Mouse (Mus musculus) liver, embryonic 16.5 days (tissue): ENCODE data around the gene Vps25. TPM values are rescaled to one million over a fixed set of nuclear protein-coding genes. Genes with fewer than 3 reads are reported as not detected.
A peak's percentile ranks its signal among the peaks of the same experiment; 100 is the strongest.

Experiments
- ATAC-seq: fragments of 200-750 bp; cut with Nextera tagmentation; 2 replicates; pipeline ENCODE4 v1.8.0; 2017; ENCODE audit warnings: low read depth, mild to moderate bottlenecking, moderate number of reproducible peaks, moderate library complexity
- H3K27ac ChIP-seq: fragments of 300-500 bp; sonication (generic); 2 replicates; pipeline ENCODE4 v1.5.1; 2014; ENCODE audit warnings: mild to moderate bottlenecking, low read length
- H3K27me3 ChIP-seq: fragments of 300-500 bp; sonication (generic); 2 replicates; pipeline ENCODE4 v1.6.1; 2014; ENCODE audit warnings: low read depth, low read length, mixed read lengths; ENCODE audit not compliant: control insufficient read depth, insufficient read depth
- H3K36me3 ChIP-seq: fragments of 300-500 bp; sonication (generic); 2 replicates; pipeline ENCODE4 v1.6.1; 2014; ENCODE audit warnings: mild to moderate bottlenecking; ENCODE audit not compliant: control insufficient read depth, insufficient read depth
- H3K4me1 ChIP-seq: fragments of 300-500 bp; sonication (generic); 2 replicates; pipeline ENCODE4 v1.6.1; 2014; ENCODE audit warnings: low read depth, low read length, mixed read lengths; ENCODE audit not compliant: control insufficient read depth
- H3K4me2 ChIP-seq: fragments of 300-500 bp; sonication (generic); 2 replicates; pipeline ENCODE4 v1.6.1; 2014; ENCODE audit warnings: low read depth, low read length, mixed read lengths
- H3K4me3 ChIP-seq: fragments of 300-500 bp; sonication (generic); 2 replicates; pipeline ENCODE4 v1.5.1; 2014; ENCODE audit warnings: low read depth, mild to moderate bottlenecking, low read length
- H3K9ac ChIP-seq: fragments of 300-500 bp; sonication (generic); 2 replicates; pipeline ENCODE4 v1.6.1; 2014; ENCODE audit warnings: low read depth, low read length
- H3K9me3 ChIP-seq: fragments of 300-500 bp; sonication (generic); replicated peaks from 2 replicates; pipeline ENCODE4 v1.6.1; 2016; ENCODE audit warnings: low read length; ENCODE audit not compliant: control insufficient read depth
- WGBS: fragments of 180-500 bp; shearing (Covaris S2); extraction: QIAGEN DNeasy Blood & Tissue Kit; methylation state at CpG from one replicate; pipeline ENCODE4 v1.1.7; 2014; ENCODE audit not compliant: insufficient replicate concordance; 5-methylcytosine and 5-hydroxymethylcytosine counted together
- polyA plus RNA-seq: library from polyadenylated mRNA; unstranded; fragments of >200 nt; fragmentation: Nextera tagmentation; extraction: Ambion mirVana; gene quantifications from 2 replicates; pipeline ENCODE4 v1.2.1, GENCODE M21; 2015

The Vps25 gene
- polyA plus RNA-seq, 1 experiment from 2014 or later: 75.2 TPM

DNA sequence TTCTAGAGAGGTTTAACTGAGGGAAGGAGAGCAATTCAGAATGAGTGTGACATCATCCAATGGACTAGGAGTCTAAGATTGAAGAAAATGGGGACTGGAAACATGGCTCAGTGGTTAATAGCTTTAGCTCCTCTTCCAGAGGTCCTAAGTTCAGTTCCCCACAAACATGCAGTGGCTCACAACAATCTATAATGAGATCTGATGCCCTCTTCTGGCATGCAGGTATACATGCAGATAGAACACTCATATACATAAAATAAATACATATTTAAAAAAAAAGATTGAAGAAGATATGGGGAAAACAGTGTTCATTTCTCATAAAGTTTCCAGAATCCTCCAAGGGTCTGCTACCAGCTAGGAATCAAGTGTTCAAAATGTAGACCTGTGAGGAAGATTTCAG is 18.1 kb upstream of the Vps25 start:
- no peak overlapping the region for H3K9ac ChIP-seq
- no peaks in the 10 kb centered on the region for H3K9me3 ChIP-seq
- H3K4me2 ChIP-seq: no peak overlapping the region
- H3K4me1 ChIP-seq: no peaks in the 10 kb centered on the region; the same call in 1 of the 2 replicates
- no peak overlapping the region for H3K4me3 ChIP-seq
- no peak overlapping the region for H3K27ac ChIP-seq
- ATAC-seq: no peak
- H3K27me3 ChIP-seq: peaks cover 15% of the 10 kb centered on the region
- H3K36me3 ChIP-seq: no peaks in the 10 kb centered on the region

DNA sequence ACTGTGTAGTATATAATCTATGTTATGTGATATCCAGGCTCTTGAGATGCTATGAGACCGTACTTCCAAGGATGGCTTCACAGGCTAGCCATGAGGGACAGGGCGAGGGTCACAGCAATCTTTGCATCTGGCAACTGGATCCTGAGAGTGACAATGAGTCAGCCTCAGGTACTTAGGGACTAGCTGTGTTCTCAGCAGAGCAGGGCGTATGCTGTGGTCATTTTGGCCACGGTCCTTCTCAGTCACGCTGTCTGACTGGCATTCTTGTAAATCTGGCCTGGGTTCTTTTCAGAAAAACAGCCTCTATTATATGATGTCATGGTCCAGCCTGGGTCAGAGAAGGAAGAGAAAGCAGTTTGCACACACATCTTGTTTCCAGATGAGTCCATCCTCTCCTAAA is 16.7 kb upstream of the Vps25 start:
- H3K4me1 ChIP-seq: no peaks in the 10 kb centered on the region; the same call in 1 of the 2 replicates
- no peak overlapping the region for H3K4me2 ChIP-seq
- no peak overlapping the region for H3K27ac ChIP-seq
- WGBS: 75% methylated on average over 5 of the region's 5 CpGs
- no peaks in the 10 kb centered on the region for H3K36me3 ChIP-seq
- H3K4me3 ChIP-seq: no peak overlapping the region
- H3K9ac ChIP-seq: no peak overlapping the region
- no peaks in the 10 kb centered on the region for H3K9me3 ChIP-seq
- ATAC-seq: no peak
- peaks cover 4% of the 10 kb centered on the region for H3K27me3 ChIP-seq

DNA sequence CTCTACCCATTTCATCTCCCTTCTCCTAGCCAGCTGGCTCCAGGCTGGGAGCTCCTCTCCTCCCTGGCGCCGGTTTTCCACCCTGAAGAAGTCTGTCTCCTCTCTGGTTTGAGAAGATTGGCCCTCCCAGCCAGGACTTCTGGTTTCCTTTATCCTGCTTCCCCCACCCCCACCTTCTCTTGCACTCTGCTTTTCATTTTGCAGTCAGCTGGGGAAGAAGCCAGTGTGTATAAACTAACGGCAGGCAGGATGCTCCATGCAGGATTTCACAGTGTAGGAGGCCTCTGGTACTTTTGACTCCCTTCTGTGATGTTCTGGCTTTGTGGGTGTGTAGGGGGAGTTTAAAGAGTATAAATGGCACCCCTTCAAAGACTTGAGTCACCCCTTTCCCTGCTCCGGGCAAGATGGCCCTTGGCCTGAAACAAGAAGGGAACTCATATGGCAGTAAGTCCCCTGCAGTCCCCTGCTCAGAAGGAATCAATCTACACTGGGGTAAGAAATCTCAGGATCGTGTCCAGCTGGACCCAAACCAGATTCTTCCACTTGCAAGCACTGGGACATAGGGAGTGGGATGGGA is 15.3 kb upstream of the Vps25 start:
- no peaks in the 10 kb centered on the region for H3K9me3 ChIP-seq
- H3K27me3 ChIP-seq: peaks cover 3% of the 10 kb centered on the region
- ATAC-seq: no peak
- 48% methylated on average over 5 of the region's 5 CpGs for WGBS
- H3K27ac ChIP-seq: no peak overlapping the region
- H3K4me2 ChIP-seq: no peak overlapping the region
- no peaks in the 10 kb centered on the region for H3K36me3 ChIP-seq
- no peak overlapping the region for H3K9ac ChIP-seq
- no peaks in the 10 kb centered on the region for H3K4me1 ChIP-seq
- no peak overlapping the region for H3K4me3 ChIP-seq

DNA sequence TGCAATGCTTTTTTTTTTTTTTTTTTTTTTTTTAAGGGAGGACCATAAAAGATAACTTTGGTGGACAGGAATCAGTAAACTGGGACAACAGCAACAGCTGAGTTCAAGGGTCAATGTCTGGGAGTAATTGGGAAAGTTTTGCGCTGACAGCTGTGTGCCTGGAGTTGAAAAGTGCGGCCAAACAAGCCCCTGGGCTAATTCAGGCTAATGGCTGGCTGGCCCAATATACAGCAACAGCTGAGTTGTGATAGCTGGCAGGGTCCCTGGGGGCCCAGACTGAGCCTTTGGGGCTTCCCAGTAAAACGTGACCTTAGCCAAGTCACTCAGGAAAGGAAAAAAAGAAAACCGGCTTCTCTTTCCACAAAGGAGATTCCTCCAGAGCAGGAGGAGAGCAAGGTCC is 8.4 kb upstream of the Vps25 start:
- Histone ChIP-seq H3K4me1 (peaks cover 4% of the 10 kb centered on the region), H3K4me2 (no peak overlapping the region), H3K9me3 (no peaks in the 10 kb centered on the region), H3K27ac (no peak overlapping the region), H3K27me3 (peaks cover 51% of the 10 kb centered on the region), H3K4me3 (no peak overlapping the region), H3K36me3 (no peaks in the 10 kb centered on the region), H3K9ac (no peak overlapping the region)
- no peak for ATAC-seq
- 45% methylated on average over 4 of the region's 4 CpGs for WGBS

DNA sequence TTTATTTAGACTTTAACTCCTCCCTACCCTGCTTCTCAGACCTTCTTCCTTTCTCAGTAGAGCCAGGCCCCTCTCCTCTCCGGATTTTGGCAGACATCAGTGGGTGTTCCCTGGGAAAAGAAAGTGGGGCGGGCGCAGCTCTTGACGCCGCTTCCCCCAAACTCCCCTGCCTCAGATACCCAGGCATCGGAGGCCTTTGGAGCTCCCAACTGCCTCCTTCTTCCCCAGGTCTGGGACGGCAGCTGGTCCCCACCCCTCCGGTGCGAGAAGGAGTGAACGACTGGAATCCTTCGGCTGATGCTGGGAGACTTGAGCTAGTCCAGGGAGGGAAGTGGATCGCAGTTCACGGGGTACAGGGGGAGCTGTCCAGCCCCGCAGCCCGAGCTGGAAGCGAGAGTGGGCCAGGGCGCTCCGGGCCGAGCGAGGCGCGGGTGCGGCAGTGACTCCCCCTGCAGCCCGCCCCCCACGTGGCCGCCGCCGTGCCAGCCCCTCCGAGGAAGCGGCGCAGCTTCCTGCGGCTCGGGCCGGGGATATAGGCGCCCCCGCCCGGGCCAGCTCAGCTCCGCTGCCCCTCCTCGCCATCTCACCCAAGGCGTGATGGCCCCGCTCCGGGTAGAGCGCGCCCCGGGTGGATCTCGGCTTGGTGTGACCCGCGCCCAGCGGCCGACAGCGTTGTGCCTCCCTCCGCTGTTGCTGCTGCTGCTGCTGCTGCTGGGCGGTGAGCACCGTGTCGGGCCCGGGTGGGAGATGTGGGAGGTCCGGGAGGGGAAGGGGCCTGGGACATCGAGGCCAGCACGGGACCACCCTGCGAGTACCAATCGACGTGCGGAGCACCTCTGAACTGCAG is 7.4 kb upstream of the Vps25 start, which contains the start of gene Ramp2:
Gene Ramp2 (plus strand): TSS at position 174 of the 847 bp plus-strand sequence.
- Histone ChIP-seq H3K36me3 (no peaks in the 10 kb centered on the region), H3K9ac (peak within 1 kb of the TSS; percentile 26; the same call in 1 of the 2 replicates), H3K4me3 (peak within 1 kb of the TSS; percentile 54), H3K4me2 (peak within 1 kb of the TSS; percentile 61), H3K27ac (no peak within 1 kb of the TSS), H3K9me3 (no peaks in the 10 kb centered on the region), H3K4me1 (peaks cover 4% of the 10 kb centered on the region), H3K27me3 (peaks cover 51% of the 10 kb centered on the region)
- 4% methylated on average over 62 of the region's 63 CpGs for WGBS
- ATAC-seq: peak; percentile 40; the same call in 1 of the 2 replicates

DNA sequence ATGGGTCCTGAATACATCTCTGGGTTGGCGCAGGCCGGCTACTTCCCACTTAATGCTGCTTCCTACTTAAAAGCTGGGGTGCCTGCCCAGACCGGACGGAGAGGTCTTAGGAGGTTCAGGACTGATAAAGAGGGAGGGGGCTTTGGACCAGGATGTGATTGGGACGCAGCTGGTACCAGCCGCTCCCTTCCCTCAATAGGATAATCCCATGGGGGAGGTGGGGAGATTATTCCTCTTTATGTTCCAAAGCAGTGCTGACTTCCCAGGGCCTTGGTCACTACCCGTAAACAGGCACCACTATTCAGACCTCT is 6.8 kb upstream of the Vps25 start:
- H3K4me2 ChIP-seq: peak overlapping the region; percentile 61
- peak overlapping the region; percentile 54 for H3K4me3 ChIP-seq
- 10% methylated on average over 7 of the region's 7 CpGs for WGBS
- no peak overlapping the region; the same call in 1 of the 2 replicates for H3K9ac ChIP-seq
- H3K27me3 ChIP-seq: peaks cover 51% of the 10 kb centered on the region
- H3K36me3 ChIP-seq: no peaks in the 10 kb centered on the region
- no peaks in the 10 kb centered on the region for H3K9me3 ChIP-seq
- ATAC-seq: peak; percentile 33; the same call in 1 of the 2 replicates
- peaks cover 4% of the 10 kb centered on the region for H3K4me1 ChIP-seq
- H3K27ac ChIP-seq: no peak overlapping the region

DNA sequence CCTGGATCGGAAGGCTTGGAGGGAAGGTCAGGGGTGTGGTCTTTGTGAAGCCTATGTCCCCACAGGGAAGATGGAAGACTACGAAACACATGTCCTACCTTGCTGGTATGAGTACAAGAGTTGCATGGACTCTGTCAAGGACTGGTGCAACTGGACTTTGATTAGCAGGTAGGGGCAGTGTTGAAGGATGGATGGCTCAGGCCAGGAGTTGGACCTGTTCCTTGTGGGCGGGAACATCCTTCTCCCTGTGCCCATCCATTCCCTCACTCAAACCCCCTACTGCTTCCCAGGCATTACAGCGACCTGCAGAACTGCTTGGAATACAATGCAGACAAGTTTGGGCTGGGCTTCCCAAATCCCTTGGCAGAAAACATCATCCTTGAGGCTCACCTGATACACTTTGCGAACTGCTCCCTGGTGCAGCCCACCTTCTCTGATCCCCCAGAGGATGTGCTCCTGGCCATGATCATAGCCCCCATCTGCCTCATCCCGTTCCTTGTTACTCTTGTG is 5.9 kb upstream of the Vps25 start:
- Histone ChIP-seq H3K27me3 (peaks cover 51% of the 10 kb centered on the region), H3K9me3 (no peaks in the 10 kb centered on the region), H3K4me2 (no peak overlapping the region), H3K9ac (no peak overlapping the region), H3K27ac (no peak overlapping the region), H3K4me3 (no peak overlapping the region), H3K4me1 (peaks cover 5% of the 10 kb centered on the region), H3K36me3 (no peaks in the 10 kb centered on the region)
- no peak for ATAC-seq
- WGBS: 57% methylated on average over 6 of the region's 6 CpGs

DNA sequence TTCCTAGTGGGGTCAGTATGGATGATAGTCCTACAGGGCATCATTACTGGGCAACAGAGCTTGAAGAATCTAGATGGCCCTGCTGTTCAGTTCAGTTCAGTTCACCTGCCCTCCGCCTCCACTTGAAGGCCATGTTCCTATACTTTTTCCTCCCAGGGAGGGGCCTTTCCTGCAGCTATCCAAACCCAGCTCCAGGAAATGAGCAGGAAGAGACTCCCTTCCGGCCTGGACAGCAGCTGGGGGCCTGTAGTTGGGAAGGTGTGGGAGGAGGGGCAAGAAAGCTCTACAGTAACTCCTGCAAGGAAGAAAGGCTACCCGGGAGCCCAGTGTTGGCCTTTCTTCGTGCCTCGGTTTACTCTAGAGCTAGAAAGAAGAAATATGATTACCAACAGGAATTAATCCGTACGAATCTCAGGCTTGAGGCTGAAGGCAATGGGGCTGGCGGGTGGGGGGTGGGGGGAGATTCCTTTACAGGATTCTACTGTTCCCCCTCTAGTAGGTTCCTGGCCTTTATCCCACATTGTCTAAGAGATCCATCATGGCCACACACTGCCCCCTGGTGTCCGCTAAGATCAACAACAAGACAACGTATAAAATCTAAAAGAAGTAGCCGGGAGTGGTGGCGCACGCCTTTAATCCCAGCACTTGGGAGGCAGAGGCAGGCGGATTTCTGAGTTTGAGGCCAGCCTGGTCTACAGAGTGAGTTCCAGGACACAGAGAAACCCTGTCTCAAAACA is 5.1 kb upstream of the Vps25 start:
- WGBS: 32% methylated on average over 14 of the region's 14 CpGs
- Histone ChIP-seq H3K9me3 (no peaks in the 10 kb centered on the region), H3K27ac (no peak overlapping the region), H3K9ac (no peak overlapping the region), H3K4me2 (no peak overlapping the region), H3K36me3 (no peaks in the 10 kb centered on the region), H3K4me1 (peaks cover 9% of the 10 kb centered on the region), H3K27me3 (peaks cover 48% of the 10 kb centered on the region), H3K4me3 (no peak overlapping the region)
- no peak for ATAC-seq
